8 mouse cellular contexts compared by ENCODE assay signal in the genomic region with DNA sequence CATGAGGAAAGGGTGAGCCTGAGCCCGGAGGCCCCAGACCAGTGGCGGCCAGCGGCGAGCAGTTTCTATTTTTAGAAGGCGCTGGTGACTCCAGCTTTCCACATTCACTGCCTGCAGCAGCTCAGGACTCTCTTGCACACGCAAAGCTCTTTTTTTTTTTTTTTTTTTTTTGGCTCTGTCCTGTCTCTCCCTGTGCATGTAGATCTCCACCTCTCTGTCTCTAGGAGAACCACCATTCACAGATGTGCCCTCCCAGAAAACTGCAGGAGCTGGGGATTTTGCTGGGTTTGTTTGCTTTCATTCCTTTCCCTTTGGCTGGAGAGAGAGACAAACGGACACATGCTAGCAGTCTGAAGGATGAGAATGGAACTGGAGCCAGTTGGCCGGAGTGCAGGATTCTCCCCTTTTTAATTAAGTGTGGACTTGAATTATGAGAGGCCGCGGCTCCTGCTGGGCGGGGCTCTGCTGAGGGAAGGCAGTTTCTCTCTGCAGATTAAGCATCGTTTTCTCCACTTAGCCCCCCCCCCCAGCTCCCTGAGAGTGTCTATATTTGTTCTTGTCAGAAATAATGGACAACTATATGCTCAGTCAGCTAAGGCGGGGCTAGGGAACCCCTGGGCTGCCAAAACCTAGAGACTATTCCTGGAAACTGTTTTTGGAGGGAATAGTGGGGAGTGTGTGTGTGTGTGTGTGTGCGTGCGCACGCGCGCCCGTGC. TPM values are rescaled to one million over a fixed set of nuclear protein-coding genes. Genes with fewer than 3 reads are reported as not detected.
A peak's percentile ranks its signal among the peaks of the same experiment; 100 is the strongest.
DNase-seq lines count a peak whose midpoint lies in the region; TF ChIP-seq lines count a peak whose summit lies in the region.

No protein-coding gene starts in this region.

- H3K4me1 ChIP-seq in embryonic fibroblast, embryonic 13.5 days (ENCODE audit: control insufficient read depth, insufficient read depth, low read length): peaks cover 15% of the 10 kb centered on the region

- DNase-seq in left cerebral cortex, postnatal 4 days: peak; percentile 82
- no peak for DNase-seq in left cerebral cortex, postnatal 25 days (ENCODE audit: low spot score in 2 of 2)
- peak; percentile 21 for DNase-seq in kidney, adult 18-20 months
- DNase-seq in lung, postnatal 10 days: peak; percentile 94
- no peak for DNase-seq in B cell, adult 2 months
- no peak for DNase-seq in frontal cortex, postnatal 14 days (ENCODE audit: low spot score in 2 of 2)
- DNase-seq in spleen, adult 12 weeks (ENCODE audit: low spot score): no peak

- TF ChIP-seq CTCF in embryonic fibroblast, embryonic 13.5 days (IDR thresholded peaks at IDR 0.05; ENCODE audit: borderline replicate concordance, insufficient read depth, low read length): no peak

- intact Hi-C loops in left cerebral cortex, postnatal 4 days (cut with DNase I): no loop called here
- intact Hi-C loops in left cerebral cortex, postnatal 25 days (cut with DNase I): no loop called here

- TF ChIP-seq POLR2A in embryonic fibroblast, embryonic 13.5 days (IDR thresholded peaks at IDR 0.05; ENCODE audit: low read depth, low read length): no peak

- 0 out of 2 replicates have a peak overlapping the region, but pooled peaks have one; percentile 3 for H3K4me3 ChIP-seq in embryonic fibroblast, embryonic 13.5 days (ENCODE audit: insufficient read depth, low read length)

- peak overlapping the region; percentile 80 for H3K27ac ChIP-seq in embryonic fibroblast, embryonic 13.5 days (ENCODE audit: insufficient read depth, low read length)

RNA-seq across cellular contexts. Expression of gene Etv4, which starts 5.8 kb away (rescaled TPM):
- total RNA-seq in left cerebral cortex, postnatal 4 days (2021): 10 to 100 TPM; 23.7 to 27.1 TPM
- total RNA-seq in left cerebral cortex, postnatal 25 days (2021): 10 to 100 TPM; 18.1 to 20.3 TPM
- 17.3 and 43.6 TPM in 2 replicates for polyA plus RNA-seq in embryonic fibroblast, embryonic 13.5 days (2011; ENCODE audit: insufficient read length, low read depth, missing spikeins)

RNA-seq across cellular contexts. Expression of gene Dhx8, which starts 58.2 kb away (rescaled TPM):
- total RNA-seq in left cerebral cortex, postnatal 4 days (2021): 10 to 100 TPM; 37.2 to 41.2 TPM
- total RNA-seq in left cerebral cortex, postnatal 25 days (2021): 10 to 100 TPM; 38.2 to 39.3 TPM
- 27.1 and 29.4 TPM in 2 replicates for polyA plus RNA-seq in embryonic fibroblast, embryonic 13.5 days (2011; ENCODE audit: insufficient read length, low read depth, missing spikeins)

Comparison
In these comparisons a context has a peak if more than half of its experiments do, and no peak if none do; other contexts are left out.
1. DNase-seq: peak in left cerebral cortex, postnatal 4 days (single experiment), kidney, adult 18-20 months (single experiment) and lung, postnatal 10 days (single experiment); none in left cerebral cortex, postnatal 25 days (0 of 2), B cell, adult 2 months (0 of 2), frontal cortex, postnatal 14 days (0 of 2) and spleen, adult 12 weeks (single experiment).